Mouse (Mus musculus) megakaryocyte, embryonic 14.5 days (primary cell): ENCODE data around the gene Sox8.

Experiments
- FLI1 ChIP-seq: IDR thresholded peaks from 2 replicates; pipeline ENCODE4 v1.6.1; 2012; ENCODE audit warnings: low read length, inconsistent platforms, mixed read lengths
- GATA1 ChIP-seq: IDR thresholded peaks from 3 replicates; pipeline ENCODE4 v1.6.1; 2012; ENCODE audit warnings: mixed read lengths, low read length, inconsistent platforms, borderline replicate concordance

DNA sequence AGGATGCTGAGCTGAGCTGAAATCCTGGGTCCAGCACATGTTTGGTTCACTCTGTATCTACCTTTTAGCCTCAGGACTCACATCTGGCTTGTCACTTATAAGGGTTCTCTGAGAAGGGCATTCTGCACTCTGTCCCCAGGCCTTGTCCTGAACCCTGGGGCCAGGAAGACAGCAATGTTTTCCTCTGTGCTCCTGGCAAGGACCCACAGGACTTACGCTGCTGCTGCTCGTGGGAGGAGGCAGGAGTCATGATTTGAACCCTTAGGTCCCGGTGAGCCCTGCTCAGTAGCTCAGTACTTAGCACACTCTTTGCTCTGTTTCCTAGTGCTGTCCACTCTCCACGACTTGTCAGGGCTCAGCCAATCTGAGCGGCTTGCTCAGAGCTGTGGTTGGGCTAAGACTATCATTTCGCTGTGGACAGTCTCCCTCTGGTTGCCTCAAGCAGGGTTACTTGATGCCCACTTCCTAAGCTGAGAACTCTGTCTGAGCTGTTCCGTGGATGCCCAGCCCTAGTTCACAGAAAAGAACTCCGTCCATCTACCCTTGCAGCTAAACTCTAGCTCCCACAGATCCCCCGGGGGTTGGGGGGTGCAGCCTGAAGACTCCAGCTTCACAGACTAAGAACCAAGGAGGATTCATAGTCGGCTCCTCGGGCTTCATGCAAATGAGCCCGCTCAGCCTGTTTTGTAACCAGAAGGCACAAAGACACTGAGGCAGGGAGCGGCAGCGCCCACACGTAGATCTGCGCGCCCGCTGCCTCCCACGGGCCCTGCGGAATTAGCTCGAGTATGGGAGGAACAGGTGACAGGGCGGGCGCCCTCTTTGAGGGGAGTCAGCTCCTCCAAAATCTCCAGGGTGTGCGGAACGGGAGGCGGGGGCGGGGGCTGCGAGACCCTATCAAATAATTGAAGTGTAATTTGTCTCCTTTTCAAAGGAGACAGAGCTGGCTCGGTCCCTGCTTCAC lies 14.5 kb downstream of the Sox8 start:
- no peak for TF ChIP-seq GATA1
- no peak for TF ChIP-seq FLI1
